Mouse (Mus musculus): ENCODE measurements around the gene Tm9sf1.

DNA sequence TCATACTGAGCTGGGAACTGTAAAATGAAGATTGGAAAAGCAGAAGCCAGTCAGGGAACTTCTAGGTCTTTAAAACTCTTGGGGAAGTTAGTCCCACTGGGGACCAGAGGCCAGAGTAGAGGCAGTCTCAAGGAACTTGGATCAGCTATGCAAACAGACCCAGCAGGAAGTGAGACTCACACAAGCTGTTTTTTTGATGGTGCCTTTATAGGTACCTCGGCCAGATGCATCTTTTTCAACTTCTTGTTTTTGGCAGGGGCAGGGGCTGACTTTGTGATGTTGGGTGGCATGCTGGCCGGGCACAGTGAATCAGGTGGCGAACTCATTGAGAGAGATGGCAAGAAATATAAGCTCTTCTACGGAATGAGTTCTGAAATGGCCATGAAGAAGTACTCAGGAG is 34.0 kb upstream of the Tm9sf1 start:
- TF ChIP-seq CTCF (IDR thresholded peaks at IDR 0.05; ENCODE audit: low read depth) (no peak), EP300 (IDR thresholded peaks at IDR 0.05; ENCODE audit: low read depth) (no peak)

All from heart, postnatal 0 days (tissue).